Mouse (Mus musculus) layer of hippocampus, postnatal 36 days (tissue): ENCODE results near the gene Relb. TPM values are rescaled to one million over a fixed set of nuclear protein-coding genes. Genes with fewer than 3 reads are reported as not detected.
A peak's percentile ranks its signal among the peaks of the same experiment; 100 is the strongest.
"Not testable (repeated sequence)": the region's sequence is repeated elsewhere in the genome, so short reads cannot be mapped to it uniquely, and the experiment has no call there.

Experiments
- DNase-seq, 2 experiments: peaks; one replicate each; pipeline ENCODE4 v3.0.0; 2022
- total RNA-seq, 2 experiments: library from RNA; stranded (reverse); gene quantifications; 2 replicates each; pipeline ENCODE4 v1.2.3; 2021

Relb gene
- total RNA-seq, 2 experiments from 2014 or later: 7.3 to 10.2 TPM

- no peak for DNase-seq
Observed at GRCm38 (mm10) chr7:19632275-19632674, 3.0 kb upstream of the Relb start.

- peak; percentile 83 to 87 for DNase-seq
Observed at GRCm38 (mm10) chr7:19628536-19629360, 490 bp downstream of the Relb start.

GRCm38 (mm10) chr7:19628192-19628535 is 1.1 kb downstream of the Relb start:
- DNase-seq: no peak

DNA sequence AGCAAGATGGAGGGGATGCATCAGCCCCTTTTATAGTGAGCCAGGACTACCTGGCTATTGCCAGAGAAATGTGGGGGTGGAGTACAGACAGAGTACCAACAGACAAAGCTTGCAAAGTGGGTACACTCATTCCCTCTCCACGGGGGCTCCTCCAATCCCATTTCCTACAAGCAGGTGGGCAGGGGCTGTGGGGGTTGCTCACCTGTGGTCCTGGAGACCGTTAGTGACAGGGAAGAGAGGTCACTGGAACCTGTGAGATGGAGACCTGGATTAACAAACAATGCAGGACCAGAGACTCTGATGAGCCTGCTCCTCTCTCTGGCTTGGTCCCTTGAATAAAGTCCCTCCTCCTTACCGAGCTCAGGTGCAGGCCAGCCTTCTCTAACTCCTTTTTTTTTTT is 1.5 kb downstream of the Relb start:
- no peak for DNase-seq

GRCm38 (mm10) chr7:19623433-19623832 is 5.8 kb downstream of the Relb start:
- DNase-seq: no peak

GRCm38 (mm10) chr7:19622241-19622640 is 7.0 kb downstream of the Relb start:
- DNase-seq: no peak

DNA sequence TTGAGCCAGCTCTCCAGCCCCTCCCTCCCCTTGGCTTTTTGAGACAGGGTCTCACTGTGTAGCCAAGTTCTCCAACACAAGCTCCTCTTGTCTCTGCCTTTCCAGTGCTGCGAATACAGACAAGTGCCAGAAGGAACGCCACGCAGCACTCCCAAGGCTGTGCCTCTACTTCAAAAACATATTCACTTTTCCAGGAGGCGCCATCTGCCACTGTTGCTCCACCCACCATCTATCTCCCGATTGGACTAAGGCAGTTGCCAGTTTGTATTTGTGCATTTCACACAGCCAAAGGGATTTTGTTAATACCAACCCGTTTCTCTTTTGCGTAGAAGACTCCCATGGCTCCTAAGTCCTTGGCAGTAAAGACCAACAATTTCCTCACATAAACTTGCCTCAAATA is 8.4 kb downstream of the Relb start:
- peak; percentile 67 to 68 for DNase-seq

- DNase-seq: peak; percentile 54 to 67
Observed at GRCm38 (mm10) chr7:19619004-19619801, 10.0 kb downstream of the Relb start.

GRCm38 (mm10) chr7:19615036-19615577 is 14.1 kb downstream of the Relb start:
- no peak for DNase-seq

- DNase-seq: no peak
Observed at GRCm38 (mm10) chr7:19610969-19611368, 18.3 kb downstream of the Relb start.

GRCm38 (mm10) chr7:19609641-19610332 is 19.5 kb downstream of the Relb start:
- DNase-seq: no peak

DNA sequence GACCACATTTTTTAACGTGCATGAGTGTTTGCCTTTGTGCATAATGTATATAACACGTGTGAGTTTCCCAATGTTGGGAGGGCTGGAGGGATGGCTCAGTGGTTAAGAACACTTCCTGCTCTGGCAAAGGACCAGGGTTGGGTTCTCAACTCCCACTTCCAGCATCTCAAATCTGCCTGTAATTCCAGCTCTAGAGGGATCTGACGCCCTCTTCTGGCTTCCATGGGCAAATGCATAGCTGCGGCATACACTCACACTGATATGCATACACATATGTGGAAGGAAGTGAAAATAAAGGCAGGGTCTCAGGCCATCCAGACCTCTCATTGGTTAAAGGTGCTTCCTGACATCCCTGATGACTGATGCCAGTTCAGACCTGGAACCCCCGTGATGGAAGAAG is 21.9 kb downstream of the Relb start:
- no peak for DNase-seq

DNA sequence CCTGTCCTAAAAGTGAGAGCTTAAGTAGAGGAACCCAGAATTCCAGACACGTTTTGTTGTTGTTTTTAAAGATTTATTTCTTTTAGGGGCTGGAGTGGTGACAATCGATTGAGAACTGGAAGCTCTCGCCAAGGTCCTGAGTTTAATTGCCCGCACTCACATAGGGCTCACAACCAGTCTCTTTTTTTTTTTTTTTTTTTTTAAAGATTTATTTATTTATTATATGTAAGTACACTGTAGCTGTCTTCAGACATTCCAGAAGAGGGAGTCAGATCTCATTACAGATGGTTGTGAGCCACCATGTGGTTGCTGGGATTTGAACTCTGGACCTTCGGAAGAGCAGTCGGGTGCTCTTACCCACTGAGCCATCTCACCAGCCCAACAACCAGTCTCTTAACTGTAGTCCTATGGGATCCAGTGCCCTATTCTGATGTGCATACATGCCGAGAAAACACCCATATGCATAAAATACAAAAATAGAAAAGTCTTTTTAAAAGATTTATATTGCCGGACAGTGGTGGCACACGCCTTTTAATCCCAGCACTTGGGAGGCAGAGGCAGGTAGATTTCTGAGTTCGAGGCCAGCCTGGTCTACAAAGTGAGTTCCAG is 24.5 kb downstream of the Relb start:
- not testable (repeated sequence) for DNase-seq

DNA sequence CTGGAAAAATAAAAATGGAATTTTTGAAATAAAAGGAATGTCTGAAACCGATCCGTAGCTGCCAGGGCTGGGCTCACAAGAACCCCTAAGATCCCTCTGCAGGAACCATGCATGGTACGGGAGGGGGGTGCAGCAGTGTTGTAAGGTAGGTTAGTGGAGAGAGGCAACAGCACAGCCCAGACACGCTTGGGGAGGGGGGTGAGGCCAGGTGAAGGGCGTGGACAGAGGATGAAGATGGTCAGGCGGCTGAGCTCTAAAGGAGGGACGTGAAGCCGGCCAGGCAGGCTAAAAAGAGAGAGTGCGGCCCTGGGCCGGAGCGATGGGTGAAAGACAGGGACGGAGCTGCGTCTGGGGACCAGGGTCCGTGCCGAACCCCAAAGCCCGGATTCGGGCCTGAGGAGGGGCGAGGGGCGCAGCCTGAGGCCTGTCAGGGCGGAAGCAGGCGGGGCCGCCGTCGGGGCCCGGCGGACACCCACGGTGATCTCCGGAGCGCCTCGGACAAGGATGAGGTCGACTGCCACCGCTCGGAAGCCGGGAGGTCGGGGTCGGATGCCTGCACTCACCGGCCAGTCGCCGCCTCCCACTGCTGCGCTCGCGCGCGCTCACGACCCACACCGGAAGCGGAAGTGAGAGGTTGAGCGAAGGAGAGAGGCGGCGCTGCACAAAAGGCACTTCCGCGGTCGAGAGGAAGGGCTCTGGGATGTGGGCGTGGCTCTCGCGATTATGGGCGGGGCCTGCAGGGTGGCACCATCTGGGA is 25.2 kb downstream of the Relb start, which contains the start of gene Clasrp:
TSS of gene Clasrp (minus strand) at position 638 of the 757 bp plus-strand sequence.
- peak; percentile 95 for DNase-seq

- no peak for DNase-seq
Observed at GRCm38 (mm10) chr7:19603055-19603454, 26.2 kb downstream of the Relb start.

DNA sequence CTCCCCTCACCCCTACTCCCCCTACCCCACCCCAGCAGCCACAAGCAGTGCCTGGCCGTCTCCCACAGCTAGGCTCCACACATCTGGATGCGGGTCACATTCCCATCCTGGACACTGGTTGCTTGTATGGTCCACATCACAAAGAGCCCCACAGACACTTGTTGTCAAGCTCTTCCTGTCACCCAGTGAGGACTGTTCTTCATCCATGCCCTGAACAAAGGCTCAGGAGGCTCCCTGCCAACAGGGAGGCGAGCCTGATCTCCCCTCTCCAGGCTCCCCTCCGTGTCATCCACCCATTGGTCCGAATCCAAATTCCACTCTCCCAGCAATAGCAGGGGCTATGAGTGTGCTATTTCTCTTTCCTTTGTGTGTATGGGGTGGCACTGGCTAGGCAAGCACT is 28.7 kb downstream of the Relb start:
- peak; percentile 46 to 59 for DNase-seq

DNA sequence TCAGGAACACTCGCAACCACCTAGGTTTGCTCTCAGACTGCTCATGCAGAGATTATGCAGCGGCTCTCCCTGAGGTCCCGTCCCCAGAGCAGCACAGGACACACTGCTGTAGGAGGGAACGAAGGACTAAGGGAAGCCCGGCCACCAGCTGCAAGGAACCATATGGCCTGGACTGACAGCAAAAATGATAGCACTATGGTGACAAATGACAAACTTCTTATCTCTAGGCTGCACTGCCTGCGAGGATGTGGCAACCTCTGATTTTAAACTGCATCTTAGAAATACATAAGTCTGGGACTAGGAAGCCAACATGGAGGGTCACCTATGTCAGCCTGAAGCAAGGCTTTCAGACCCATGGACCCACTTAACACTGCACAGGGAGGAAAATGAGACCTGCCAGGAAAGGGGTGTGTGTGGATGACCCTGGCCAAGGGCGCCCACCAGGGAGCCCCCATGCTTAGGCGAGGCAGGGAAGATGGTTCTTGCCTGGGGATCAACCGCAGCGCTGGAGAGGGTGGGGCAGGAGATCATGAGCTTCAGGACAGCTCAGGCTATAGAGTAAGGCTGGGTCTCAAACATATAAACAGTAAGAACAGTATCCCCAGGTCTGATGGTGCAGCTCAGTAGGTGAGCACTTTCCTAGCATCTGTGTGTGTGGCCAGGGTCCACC is 36.0 kb downstream of the Relb start:
- no peak for DNase-seq

DNA sequence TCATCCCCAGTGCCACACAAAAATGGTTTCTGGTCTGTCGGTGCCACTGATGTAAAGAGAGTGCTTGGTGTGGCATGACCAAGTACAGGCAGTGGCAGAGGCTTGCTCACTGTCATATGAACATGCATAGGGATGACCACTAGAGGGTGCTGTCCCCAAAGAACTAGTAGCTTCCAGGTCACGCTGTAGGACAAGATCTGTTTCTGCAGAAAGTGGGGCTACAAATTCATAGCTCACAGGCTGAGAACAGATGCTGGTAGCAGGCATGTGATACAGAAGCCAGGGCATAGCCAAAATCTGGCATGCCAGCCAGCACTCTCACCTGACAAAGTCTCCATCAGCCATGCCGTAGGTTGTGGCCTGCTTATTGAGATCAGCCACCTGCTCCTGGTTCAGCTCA is 39.3 kb downstream of the Relb start:
- DNase-seq: peak; percentile 63 to 67

- DNase-seq: peak in 1 of 2 experiments; percentile 35
Observed at GRCm38 (mm10) chr7:19589207-19589606, 40.0 kb downstream of the Relb start.

DNA sequence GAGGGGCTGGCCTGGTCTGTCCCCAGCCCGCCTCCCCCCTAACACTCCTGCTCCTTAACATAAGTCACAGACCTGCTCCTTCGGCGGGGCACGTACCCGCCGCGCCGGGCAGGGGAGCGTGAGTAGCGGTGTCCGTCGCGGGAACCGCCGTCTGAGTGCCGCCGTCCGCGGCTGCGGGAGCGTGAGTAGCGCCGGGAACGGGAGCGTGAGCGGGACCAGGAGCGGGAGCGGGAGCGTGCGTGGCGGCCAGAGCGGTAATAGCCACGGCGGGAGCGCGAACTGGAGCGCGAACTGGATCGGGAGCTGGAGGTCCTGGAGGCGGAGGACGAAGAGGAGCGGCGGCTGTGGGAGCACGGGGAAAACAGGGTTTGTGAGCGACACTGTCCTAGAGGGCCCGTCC is 43.0 kb downstream of the Relb start:
- DNase-seq: no peak

DNA sequence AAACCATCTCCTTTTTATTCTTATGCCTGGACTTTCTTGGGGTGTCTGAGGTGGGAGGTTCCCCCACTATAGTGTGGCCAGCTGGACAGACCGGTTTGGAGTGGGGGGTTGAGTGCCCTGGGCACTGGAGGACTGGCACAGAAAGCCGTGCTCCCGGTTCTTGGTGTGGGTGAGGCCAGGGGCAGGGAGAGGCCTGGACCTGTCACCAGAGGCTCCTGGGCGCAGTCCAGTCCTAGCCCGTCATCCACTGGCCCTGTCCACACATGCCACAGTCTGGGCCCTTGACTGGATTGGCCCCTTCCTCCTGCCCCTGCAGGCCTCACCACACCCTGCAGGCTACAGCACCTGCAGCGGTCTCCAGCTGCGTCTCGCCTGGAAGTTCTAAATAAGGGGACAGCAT is 48.6 kb downstream of the Relb start:
- no peak for DNase-seq
